Mouse (Mus musculus) forebrain, embryonic 11.5 days (tissue): ENCODE measurements around the gene E2f3. TPM values are rescaled to one million over a fixed set of nuclear protein-coding genes. Genes with fewer than 3 reads are reported as not detected.

Experiments used
- ATAC-seq: fragments of 200-750 bp; cut with Nextera tagmentation; replicated peaks from 2 replicates; pipeline ENCODE4 v1.8.0; 2017; ENCODE audit warnings: moderate TSS enrichment; ENCODE audit not compliant: low FRiP score
- DNase-seq: peaks from one replicate; pipeline ENCODE4 v3.0.0-alpha.2; 2017; ENCODE audit warnings: low spot score
- H3K27ac ChIP-seq: fragments of 300-500 bp; sonication (generic); 2 replicates; pipeline ENCODE4 v1.5.1; 2014; ENCODE audit warnings: low read depth, low read length
- H3K27me3 ChIP-seq: fragments of 300-500 bp; sonication (generic); 2 replicates; pipeline ENCODE4 v1.6.1; 2014; ENCODE audit warnings: mild to moderate bottlenecking, low read length, mixed read lengths; ENCODE audit not compliant: control insufficient read depth, insufficient read depth
- H3K36me3 ChIP-seq: fragments of 300-500 bp; sonication (generic); 2 replicates; pipeline ENCODE4 v1.6.1; 2014; ENCODE audit warnings: mild to moderate bottlenecking, low read length, moderate library complexity, mixed read lengths; ENCODE audit not compliant: control insufficient read depth, insufficient read depth
- H3K4me1 ChIP-seq: fragments of 300-500 bp; sonication (generic); replicated peaks from 2 replicates; pipeline ENCODE4 v1.6.1; 2014; ENCODE audit warnings: low read length, mixed read lengths; ENCODE audit not compliant: control insufficient read depth, insufficient read depth
- H3K4me2 ChIP-seq: fragments of 300-500 bp; sonication (generic); 2 replicates; pipeline ENCODE4 v1.6.1; 2014; ENCODE audit warnings: low read depth, mild to moderate bottlenecking, low read length, moderate library complexity, mixed read lengths; ENCODE audit not compliant: severe bottlenecking
- H3K4me3 ChIP-seq: fragments of 300-500 bp; sonication (generic); 2 replicates; pipeline ENCODE4 v1.5.1; 2014; ENCODE audit warnings: low read depth, low read length
- H3K9ac ChIP-seq: fragments of 300-500 bp; sonication (generic); 2 replicates; pipeline ENCODE4 v1.6.1; 2014; ENCODE audit warnings: low read length
- H3K9me3 ChIP-seq: fragments of 300-500 bp; sonication (generic); 2 replicates; pipeline ENCODE4 v1.6.1; 2016; ENCODE audit warnings: low read length, mixed read lengths; ENCODE audit not compliant: control insufficient read depth
- WGBS: fragments of 180-500 bp; shearing (Covaris S2); extraction: QIAGEN DNeasy Blood & Tissue Kit; methylation state at CpG from one replicate; pipeline ENCODE4 v1.1.7; 2014; 5-methylcytosine and 5-hydroxymethylcytosine counted together
- polyA plus RNA-seq: library from polyadenylated mRNA; unstranded; fragments of >200 nt; fragmentation: Nextera tagmentation; extraction: Ambion mirVana; gene quantifications from 2 replicates; pipeline ENCODE4 v1.2.1, GENCODE M21; 2014

Gene E2f3
- polyA plus RNA-seq, 1 experiment from 2014 or later: 23.1 TPM

DNA sequence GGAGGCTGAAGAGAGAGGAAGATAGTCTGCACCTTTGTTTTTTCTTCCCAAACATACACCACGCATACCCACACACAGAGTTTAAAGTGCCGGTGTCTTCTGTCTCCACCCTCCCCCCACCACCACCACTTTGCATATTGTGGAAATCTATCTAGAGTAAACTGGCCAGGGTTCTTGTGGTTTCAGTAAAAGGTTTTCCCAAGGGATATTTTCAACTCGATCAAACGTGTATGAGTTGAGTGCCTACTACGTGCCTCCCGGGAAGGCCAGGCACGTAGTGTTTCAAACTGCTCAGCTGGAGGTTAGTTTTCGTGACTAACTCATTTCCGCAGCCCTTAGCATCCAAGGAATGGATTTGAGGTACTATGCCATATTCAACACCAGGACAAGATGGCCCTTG lies 77.9 kb downstream of the E2f3 start:
- Histone ChIP-seq H3K27me3 (no peaks in the 10 kb centered on the region), H3K9me3 (peaks cover 13% of the 10 kb centered on the region; the same call in 1 of the 2 replicates), H3K36me3 (peaks cover 50% of the 10 kb centered on the region), H3K4me1 (no peaks in the 10 kb centered on the region), H3K4me2 (no peak overlapping the region), H3K27ac (no peak overlapping the region), H3K9ac (no peak overlapping the region), H3K4me3 (no peak overlapping the region)
- ATAC-seq: no peak
- DNase-seq: no peak
- WGBS: 94% methylated on average over 9 of the region's 9 CpGs

- DNase-seq: peak; percentile 7
- peaks cover 50% of the 10 kb centered on the region for H3K36me3 ChIP-seq
- ATAC-seq: no peak
- peaks cover 13% of the 10 kb centered on the region; the same call in 1 of the 2 replicates for H3K9me3 ChIP-seq
- H3K9ac ChIP-seq: no peak overlapping the region
- H3K27ac ChIP-seq: no peak overlapping the region
- H3K4me3 ChIP-seq: no peak overlapping the region
- no peaks in the 10 kb centered on the region for H3K27me3 ChIP-seq
- 96% methylated on average over 10 of the region's 10 CpGs for WGBS
- no peaks in the 10 kb centered on the region for H3K4me1 ChIP-seq
- no peak overlapping the region for H3K4me2 ChIP-seq
These were observed 79.1 kb downstream of the E2f3 start for GRCm38 (mm10) chr13:29906734-29907133.

DNA sequence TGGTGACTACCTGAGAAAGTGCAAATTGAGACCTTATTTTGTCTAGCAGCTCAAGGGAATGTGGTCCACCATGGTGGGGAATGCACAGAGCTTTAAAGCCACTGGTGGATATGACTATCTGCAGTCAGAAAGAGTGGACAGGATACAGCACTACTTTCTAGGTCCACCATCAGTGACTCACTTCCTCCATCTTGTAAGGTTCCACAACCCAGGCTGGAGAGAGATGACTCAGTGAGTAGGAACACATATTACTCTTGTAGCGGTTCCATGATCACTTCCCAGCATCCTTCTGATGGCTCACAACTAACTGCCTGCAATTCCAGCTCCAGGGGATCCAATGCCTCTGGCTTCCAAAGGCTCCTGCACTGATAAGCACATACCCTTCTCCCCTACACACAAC lies 82.5 kb downstream of the E2f3 start:
- Histone ChIP-seq H3K27me3 (no peaks in the 10 kb centered on the region), H3K9ac (no peak overlapping the region), H3K4me1 (no peaks in the 10 kb centered on the region), H3K9me3 (peaks cover 13% of the 10 kb centered on the region; the same call in 1 of the 2 replicates), H3K36me3 (peaks cover 25% of the 10 kb centered on the region), H3K4me3 (no peak overlapping the region), H3K4me2 (no peak overlapping the region), H3K27ac (no peak overlapping the region)
- WGBS: 94% methylated on average over 1 of the region's 1 CpGs
- DNase-seq (peak; percentile 39), ATAC-seq (no peak)

DNA sequence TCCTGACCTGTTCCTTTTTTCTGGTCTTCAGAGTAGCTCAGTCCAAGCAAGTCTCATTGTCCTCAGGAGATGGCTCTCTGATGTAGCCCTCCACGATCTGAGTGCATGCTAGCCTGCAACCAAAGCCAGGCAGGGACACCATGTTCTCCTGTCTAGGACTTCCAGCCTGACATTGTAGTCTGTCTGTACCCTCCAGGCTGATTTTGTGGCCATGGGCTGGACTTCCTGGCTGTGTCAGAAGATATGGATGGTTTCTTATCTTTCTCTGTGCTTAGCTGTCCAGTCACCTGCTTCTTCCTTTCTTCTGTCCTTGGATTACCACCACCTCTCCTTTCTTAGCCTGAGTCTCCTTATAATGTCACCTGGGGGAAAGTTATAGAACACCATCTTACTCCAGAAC lies 83.2 kb downstream of the E2f3 start:
- ATAC-seq: no peak
- Histone ChIP-seq H3K9ac (no peak overlapping the region), H3K9me3 (peaks cover 13% of the 10 kb centered on the region; the same call in 1 of the 2 replicates), H3K36me3 (peaks cover 20% of the 10 kb centered on the region), H3K4me2 (no peak overlapping the region), H3K4me3 (no peak overlapping the region), H3K4me1 (no peaks in the 10 kb centered on the region), H3K27me3 (no peaks in the 10 kb centered on the region), H3K27ac (no peak overlapping the region)
- peak; percentile 45 for DNase-seq
- WGBS: 95% methylated on average over 1 of the region's 1 CpGs

GRCm38 (mm10) chr13:29901641-29902040 lies 84.2 kb downstream of the E2f3 start:
- H3K36me3 ChIP-seq: peaks cover 12% of the 10 kb centered on the region
- H3K27ac ChIP-seq: no peak overlapping the region
- no peak overlapping the region for H3K4me3 ChIP-seq
- no peak overlapping the region for H3K9ac ChIP-seq
- no peaks in the 10 kb centered on the region for H3K4me1 ChIP-seq
- H3K27me3 ChIP-seq: no peaks in the 10 kb centered on the region
- H3K4me2 ChIP-seq: no peak overlapping the region
- DNase-seq (peak; percentile 29), ATAC-seq (no peak)
- peaks cover 13% of the 10 kb centered on the region; the same call in 1 of the 2 replicates for H3K9me3 ChIP-seq
- 81% methylated on average over 4 of the region's 4 CpGs for WGBS

- no peak overlapping the region for H3K4me3 ChIP-seq
- DNase-seq (no peak), ATAC-seq (no peak)
- H3K36me3 ChIP-seq: no peaks in the 10 kb centered on the region
- WGBS: 96% methylated on average over 3 of the region's 3 CpGs
- H3K27me3 ChIP-seq: no peaks in the 10 kb centered on the region
- no peaks in the 10 kb centered on the region for H3K9me3 ChIP-seq
- no peaks in the 10 kb centered on the region for H3K4me1 ChIP-seq
- no peak overlapping the region for H3K4me2 ChIP-seq
- H3K27ac ChIP-seq: no peak overlapping the region
- H3K9ac ChIP-seq: no peak overlapping the region
These were observed 119.1 kb downstream of the E2f3 start for GRCm38 (mm10) chr13:29866780-29867179.

- no peaks in the 10 kb centered on the region for H3K4me1 ChIP-seq
- no peak overlapping the region for H3K4me3 ChIP-seq
- no peak for DNase-seq
- no peak overlapping the region for H3K4me2 ChIP-seq
- H3K27ac ChIP-seq: no peak overlapping the region
- H3K27me3 ChIP-seq: no peaks in the 10 kb centered on the region
- no peaks in the 10 kb centered on the region for H3K9me3 ChIP-seq
- H3K9ac ChIP-seq: no peak overlapping the region
- H3K36me3 ChIP-seq: no peaks in the 10 kb centered on the region
- 63% methylated on average over 6 of the region's 6 CpGs for WGBS
- no peak for ATAC-seq
These were observed 121.5 kb downstream of the E2f3 start for GRCm38 (mm10) chr13:29864331-29864730.

- Histone ChIP-seq H3K9ac (no peak overlapping the region), H3K27me3 (no peaks in the 10 kb centered on the region), H3K27ac (no peak overlapping the region), H3K36me3 (no peaks in the 10 kb centered on the region), H3K4me3 (no peak overlapping the region), H3K4me2 (no peak overlapping the region), H3K4me1 (no peaks in the 10 kb centered on the region), H3K9me3 (no peaks in the 10 kb centered on the region)
- 80% methylated on average over 2 of the region's 2 CpGs for WGBS
- no peak for ATAC-seq
- DNase-seq: no peak
These were observed 125.8 kb downstream of the E2f3 start for GRCm38 (mm10) chr13:29860087-29860486.

GRCm38 (mm10) chr13:29857436-29857835 lies 128.4 kb downstream of the E2f3 start:
- no peaks in the 10 kb centered on the region for H3K36me3 ChIP-seq
- no peak overlapping the region for H3K4me3 ChIP-seq
- no peak overlapping the region for H3K27ac ChIP-seq
- WGBS: 17% methylated on average over 4 of the region's 4 CpGs
- H3K4me2 ChIP-seq: no peak overlapping the region
- DNase-seq (no peak), ATAC-seq (peak; percentile 50; the same call in 1 of the 2 replicates)
- no peaks in the 10 kb centered on the region for H3K4me1 ChIP-seq
- no peak overlapping the region for H3K9ac ChIP-seq
- no peaks in the 10 kb centered on the region for H3K9me3 ChIP-seq
- H3K27me3 ChIP-seq: no peaks in the 10 kb centered on the region
